Mouse (Mus musculus): ENCODE measurements around the gene Prps2.

GRCm38 (mm10) chrX:167340190-167340589 lies 42.4 kb downstream of the Prps2 start:
- no peak for TF ChIP-seq CTCF (IDR thresholded peaks at IDR 0.05; ENCODE audit: borderline replicate concordance, extremely low read depth, insufficient read depth, insufficient read length)
- TF ChIP-seq POLR2A (IDR thresholded peaks at IDR 0.05; ENCODE audit: borderline replicate concordance, extremely low read depth, insufficient read depth, insufficient read length, poor library complexity, severe bottlenecking), result no peak
